Mouse (Mus musculus) telencephalon, adult 2 months (tissue): ENCODE data around the gene Higd2a.
A peak's percentile ranks its signal among the peaks of the same experiment; 100 is the strongest.

Experiments
- DNase-seq: peaks from one replicate; pipeline ENCODE4 v3.0.0-alpha.2; 2011; ENCODE audit warnings: low read depth, low spot score

Higd2a gene

DNA sequence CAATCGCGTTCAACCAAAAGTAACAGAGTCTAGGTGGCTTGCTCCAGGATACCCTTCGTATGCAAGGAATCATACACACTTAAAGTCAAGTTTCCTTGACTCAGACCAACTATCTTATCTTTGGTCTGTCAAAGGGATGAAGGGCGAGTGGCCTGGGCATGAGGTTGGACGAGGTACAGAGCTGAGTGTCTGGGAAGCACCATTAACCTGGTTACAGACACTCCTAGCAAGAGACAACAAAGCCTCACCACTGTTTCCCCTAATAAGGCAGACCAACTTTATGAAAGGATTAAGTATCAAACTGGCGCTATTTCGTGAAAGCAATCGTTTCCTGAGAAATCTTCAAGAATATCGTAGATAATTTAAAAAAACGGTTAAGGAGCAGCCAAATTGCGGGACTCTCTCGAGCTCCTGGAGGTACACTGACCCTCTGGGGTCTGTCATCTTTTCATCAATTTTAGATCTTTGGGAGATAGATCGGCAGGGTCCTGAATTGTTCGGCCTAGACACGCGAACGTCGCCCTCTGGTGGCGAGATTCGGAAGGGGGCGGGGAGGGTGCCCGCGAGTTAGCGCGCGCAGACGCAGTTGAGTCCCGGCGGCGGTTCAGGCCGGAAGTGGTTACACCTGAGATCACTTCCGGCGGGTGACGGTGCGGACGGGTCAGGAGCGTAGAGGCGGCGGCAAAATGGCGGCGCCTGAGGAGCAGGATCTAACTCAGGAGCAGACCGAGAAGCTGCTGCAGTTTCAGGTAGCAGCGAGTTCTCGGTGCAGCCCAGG lies 31.3 kb downstream of the Higd2a start, which contains the start of gene Faf2:
Gene Faf2, plus strand, starts transcription at position 630 of the 778 bp plus-strand sequence.
- DNase-seq = peak; percentile 83

DNA sequence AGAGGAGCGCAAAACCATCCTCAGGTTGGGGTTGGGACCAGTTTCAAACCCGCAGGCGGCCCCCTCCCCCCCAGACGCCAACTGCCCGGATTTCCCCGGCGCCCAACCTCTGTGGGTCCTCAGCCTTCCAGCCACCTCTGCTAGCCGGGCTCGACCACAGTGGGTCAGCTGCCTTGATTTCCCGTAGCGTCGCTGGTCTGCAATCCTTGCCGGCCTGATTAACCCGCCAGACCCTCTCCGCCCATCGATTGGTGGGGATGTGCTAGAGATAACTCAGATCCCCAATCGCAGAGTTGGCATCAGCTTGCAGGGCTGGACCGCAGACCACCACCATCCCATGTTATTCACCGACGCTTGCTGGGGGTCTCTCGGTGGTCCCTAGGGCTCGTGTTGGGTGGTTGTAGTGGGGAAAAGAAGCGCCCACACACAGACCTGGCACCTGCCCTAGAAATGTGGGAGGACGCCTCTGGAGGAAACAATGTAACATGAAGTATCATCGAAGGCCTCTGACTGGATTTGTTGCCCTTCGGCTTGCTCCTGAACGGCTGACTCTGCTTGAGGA lies 32.0 kb downstream of the Higd2a start:
- no peak for DNase-seq

DNA sequence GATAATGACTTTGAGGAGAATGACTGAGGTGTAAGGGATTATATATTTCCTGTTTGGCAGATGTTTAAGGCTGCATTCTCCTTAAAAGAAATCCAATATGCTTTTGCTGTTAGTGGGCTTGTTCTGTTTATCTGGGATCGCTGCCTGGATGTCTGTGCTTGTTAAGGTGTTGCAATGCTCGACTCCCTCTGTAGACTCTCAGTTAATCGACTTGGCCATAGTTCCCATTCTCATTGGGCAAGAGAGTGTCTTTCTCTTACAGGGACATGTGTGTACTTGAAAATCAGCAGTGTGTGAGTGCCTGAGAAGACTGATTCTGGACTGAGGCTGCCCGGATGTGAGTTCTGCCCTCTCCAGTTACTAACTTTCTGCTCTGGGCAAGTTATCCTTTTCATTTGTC lies 39.1 kb downstream of the Higd2a start:
- DNase-seq = no peak

DNA sequence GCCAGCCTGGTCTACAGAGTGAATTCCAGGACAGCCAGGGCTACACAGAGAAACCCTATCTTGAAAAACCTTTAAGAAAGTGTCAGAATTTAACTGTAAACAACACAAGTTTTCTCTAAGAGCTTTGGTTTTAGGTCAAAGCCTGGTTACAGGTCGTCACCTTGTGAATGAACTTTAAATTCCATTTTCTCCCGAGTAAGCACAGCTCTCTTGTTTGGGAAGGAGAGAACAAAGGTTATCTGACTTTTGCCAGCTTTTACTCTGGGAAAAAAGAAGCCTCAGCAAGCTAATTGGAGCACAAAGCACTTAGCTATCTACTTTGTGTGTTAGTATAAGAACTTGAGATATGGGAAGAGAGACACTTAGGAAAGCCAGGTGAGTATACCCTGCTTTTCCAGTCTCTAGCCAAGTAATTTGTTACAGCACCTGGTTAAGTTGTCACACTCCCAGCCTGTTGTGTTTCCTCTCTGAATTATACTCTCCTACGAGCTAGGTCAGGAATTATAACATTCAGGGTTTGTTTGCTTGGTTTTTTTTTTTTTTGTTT lies 42.8 kb downstream of the Higd2a start:
- no peak for DNase-seq

DNA sequence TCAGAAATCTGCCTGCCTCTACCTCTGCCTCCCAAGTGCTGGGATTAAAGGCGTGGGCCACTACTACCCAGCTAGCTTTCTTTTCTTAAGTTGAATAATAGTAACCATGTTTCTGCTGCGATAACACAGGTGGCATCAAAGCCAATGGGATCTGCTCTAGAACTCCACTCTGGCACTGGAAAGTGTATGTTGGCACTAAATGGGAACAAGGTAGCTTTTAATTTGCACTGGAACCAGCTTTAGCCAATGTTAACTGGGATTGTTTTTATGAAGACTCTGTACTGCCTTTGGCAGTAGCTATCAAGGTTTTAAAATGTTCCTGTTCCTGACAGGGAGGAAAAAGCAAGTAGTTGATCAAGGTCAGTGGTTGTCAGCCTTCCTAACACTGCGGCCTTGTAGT lies 45.0 kb downstream of the Higd2a start:
- DNase-seq = no peak
